Mouse (Mus musculus) thymus, postnatal 25 days (tissue): ENCODE data around the gene Pus1.
A peak's percentile ranks its signal among the peaks of the same experiment; 100 is the strongest.

Experiments
- DNase-seq: peaks from one replicate; pipeline ENCODE4 v3.0.0; 2022

Pus1 gene

GRCm38 (mm10) chr5:110779998-110780760, at the start of gene Pus1:
Gene Pus1, minus strand, starts transcription at chr5:110780659.
- peak; percentile 87 for DNase-seq

GRCm38 (mm10) chr5:110827576-110827975, 47.1 kb upstream of the Pus1 start:
- no peak for DNase-seq

DNA sequence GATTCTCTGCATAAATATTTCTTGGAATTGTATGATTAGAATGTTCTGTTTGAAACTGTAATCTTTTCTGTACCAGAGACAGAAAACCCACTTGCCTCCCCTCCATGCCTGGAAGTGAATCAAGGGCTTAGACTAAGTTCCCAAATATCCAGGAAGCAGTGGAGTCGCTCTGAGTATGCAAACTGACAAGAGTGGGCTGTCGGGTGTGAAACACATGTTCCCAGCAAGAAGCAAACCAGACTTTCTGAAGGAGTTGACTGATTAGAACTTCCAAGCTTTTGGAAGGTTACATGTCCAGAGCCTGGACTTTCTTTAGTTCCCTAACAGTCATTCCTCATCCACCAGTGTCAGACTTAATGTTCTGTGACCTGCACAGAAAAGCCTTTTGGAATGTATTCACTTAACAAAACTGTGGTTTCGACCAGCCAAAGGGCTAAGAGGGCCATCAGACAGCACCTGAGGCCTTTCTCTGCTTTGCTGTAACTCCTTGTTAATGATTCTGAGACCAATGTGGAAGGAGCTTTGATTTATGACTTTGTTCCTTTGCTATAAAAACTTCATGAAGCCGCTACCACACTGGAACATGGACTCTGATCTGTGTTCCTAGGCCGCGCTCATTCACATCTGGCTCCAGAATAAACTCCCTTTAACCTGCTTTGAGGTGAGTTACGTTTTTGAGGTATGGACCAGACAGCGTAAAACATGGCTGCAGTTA, 46.5 kb upstream of the Pus1 start:
- DNase-seq, result no peak

- no peak for DNase-seq
These were observed 44.0 kb upstream of the Pus1 start for GRCm38 (mm10) chr5:110824421-110824820.

DNA sequence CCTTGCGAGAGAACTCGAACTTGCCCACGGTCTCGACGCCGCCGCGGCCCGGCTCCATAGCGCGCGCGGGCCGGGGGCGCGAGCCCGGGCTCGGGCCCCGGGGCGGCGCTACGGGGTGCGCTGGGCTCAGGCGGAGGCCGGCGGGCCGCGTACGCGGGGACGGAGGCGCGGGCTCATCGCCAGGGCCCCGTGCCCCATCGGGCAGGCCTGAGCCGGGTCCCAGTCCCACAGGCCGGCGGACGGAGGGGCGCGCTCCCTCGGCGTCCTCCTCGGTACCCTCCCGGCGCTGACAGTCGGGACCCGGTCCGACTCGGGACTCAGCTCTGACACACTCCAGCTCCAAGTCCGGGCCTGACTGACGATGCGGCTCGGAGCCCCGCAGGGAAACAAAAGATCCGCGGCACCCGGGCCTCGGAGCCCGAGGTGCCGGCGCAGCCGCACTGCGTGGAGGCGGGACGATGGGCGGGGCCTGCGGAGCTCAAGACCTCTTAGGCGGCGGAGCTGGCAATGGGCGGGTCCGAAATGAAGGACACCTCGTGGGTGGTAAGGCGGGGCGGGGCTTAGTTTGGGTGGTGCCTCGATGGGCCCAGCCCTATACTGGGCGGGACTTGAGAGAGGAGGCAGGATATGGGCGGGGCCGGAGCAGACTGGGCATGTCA, 29.3 kb upstream of the Pus1 start, which contains the start of gene Ulk1:
Ulk1 (minus strand) TSS at position 431 of the 659 bp plus-strand sequence.
- peak; percentile 100 for DNase-seq

DNA sequence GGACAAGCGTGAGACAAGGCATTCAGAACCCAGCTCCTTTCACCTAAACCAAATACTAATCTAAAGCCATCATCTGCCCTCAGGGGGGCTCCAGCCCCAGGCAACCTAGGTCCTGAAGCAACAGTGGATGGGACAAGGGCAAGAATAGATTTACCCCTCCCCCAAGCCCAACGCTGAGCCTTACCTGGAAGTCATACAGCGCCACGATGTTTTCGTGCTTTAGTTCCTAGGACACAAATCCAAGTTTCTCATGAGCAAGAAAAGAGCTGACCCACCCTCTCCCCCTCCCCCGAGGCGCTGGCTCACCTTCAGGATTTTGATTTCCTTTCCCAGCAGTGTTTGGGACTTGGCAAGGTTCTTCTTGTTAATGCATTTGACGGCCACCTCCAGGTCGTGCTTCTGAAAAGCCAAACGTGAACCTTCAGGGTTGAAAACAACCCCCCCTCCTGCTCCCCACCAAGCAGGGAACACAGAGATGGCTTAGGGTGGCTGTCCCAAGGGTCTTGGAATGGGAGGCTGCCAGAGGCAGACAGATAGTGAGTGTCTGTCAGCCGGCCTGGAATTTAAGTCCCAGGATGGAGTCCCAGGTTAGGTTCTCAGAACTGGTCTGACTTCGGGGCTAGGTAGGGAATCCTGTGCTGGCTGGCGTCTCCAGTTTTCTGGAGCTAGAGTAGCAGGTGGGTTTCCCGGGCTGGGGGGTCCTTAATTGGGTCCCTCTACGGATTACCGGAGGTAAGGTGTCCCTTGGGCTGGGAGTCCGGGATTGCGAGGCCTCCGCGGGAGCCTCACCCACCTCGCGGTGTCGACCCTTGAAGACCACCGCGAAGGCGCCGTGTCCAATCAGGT, 28.6 kb upstream of the Pus1 start:
- peak; percentile 14 for DNase-seq

GRCm38 (mm10) chr5:110808061-110808631, 27.7 kb upstream of the Pus1 start:
- DNase-seq, result peak; percentile 67

DNA sequence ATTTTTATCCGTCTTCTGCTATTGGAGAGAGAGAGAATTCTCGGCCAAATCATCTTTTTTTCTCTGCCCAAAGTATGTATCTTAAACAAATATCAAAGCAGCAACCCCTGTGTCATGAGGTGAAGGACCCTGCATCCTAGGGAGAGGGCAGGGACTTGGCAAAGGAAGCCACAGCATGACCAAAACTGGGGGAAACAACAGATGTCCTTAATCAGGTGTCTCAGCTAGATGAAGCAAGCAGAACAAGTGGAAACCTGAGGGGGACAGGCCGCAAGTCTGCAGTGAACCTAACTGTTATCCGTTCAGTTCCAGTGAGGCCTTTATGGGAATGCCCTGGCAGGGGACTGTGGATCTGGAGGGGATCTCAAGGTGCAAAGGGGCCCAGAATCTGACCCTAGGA, 27.0 kb upstream of the Pus1 start:
- DNase-seq, result no peak

DNA sequence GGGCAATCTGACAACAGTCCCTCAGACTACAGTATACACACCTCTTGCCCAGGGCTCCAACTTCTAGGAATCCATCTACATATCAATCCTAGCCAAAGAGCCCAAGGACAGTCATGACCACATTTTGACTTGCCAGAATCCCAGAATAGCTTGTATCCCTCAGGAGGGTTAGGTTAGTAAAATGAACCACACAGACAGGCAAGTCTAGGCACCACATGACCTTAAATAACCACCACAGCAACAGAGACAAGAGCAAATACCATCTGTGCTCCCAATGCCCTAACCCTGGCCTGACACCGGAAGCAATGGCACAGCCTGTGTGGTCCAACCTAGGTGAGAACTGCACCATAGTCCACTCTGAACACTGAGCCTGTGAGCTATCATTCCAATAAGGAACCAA, 26.2 kb upstream of the Pus1 start:
- no peak for DNase-seq

- no peak for DNase-seq
These were observed 25.7 kb upstream of the Pus1 start for GRCm38 (mm10) chr5:110806154-110806553.

DNA sequence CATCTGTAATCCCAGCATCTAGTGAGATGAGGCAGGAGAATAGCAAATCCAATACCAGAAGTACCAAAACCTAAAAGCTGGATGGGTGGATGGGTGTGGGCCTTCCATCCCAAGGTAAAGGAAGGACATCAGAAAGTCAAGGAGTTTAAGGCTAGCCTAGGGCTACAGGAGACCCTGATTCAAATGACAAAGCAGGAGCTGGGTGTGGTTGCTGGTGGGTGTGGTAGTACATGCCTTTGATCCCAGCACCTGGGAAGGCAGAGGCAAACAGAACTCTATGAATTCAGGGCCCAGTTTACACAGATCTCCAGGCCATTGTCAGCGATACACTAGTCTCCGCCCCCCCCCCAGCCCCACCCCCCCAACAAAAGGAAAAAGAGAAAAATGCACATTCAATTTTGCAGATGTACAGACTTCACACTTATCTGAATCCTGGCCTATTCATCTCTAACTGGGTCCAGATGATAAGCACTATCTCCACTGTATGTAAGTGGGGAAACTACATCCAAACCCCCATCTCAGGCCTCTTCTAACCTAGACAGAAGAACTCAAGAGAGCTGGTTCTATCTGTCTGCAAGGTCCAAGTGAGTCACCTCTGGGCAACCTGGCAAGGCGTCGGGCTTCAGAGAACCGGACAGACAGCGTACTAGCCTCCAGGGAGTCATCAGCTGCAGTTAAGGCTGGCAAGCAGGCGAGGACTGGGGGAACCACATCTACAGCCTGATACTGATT, 23.7 kb upstream of the Pus1 start:
- no peak for DNase-seq

DNA sequence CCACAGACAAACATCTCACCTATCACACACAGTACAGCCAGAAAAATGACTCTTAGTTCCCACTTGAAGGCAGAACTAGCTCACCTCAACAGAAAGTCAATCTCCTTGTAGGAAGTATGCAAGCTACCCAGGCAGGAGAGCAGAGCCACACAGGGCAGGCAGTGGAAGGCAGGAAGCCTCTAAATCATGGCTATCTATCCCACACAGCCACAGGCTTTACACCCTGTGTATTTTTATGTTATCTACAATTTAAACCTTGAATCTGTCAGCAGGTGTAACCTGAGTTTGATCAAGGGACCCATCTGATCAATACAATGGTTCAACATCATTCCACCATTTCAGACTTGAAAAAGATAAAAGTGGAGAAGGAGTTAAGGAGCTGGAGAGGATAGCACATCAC, 22.4 kb upstream of the Pus1 start:
- no peak for DNase-seq

- DNase-seq, result no peak
These were observed 21.7 kb upstream of the Pus1 start for GRCm38 (mm10) chr5:110802186-110802585.

DNA sequence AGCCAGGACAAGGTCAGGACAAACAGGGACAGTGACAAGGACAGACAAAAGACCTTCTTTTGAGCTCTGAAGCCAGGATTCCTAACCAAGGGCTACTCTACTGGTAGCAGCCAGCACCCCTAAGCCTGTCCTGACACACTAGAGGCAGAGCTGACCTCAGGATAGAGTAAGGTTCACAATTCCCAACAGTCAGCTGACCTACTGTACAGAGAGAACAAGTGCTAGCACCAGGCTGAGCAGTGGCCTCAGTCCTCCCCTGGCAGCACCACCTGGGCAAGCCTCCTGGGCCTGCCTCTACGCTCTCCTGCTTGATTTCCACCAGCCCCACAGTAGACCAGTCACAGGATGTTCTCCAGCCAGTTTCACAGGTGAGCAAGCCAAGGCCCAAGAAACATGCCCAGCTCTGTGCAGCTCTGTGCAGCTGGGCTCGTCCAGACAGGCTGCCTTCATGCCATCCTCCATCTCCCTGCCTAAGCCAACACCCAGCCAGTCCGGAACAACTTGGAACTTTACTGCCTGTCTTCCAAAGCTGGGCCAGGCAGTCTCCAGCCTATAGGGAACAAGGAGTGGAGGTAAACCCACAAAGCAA, 20.7 kb upstream of the Pus1 start:
- no peak for DNase-seq

GRCm38 (mm10) chr5:110797696-110798095, 17.2 kb upstream of the Pus1 start:
- no peak for DNase-seq

GRCm38 (mm10) chr5:110794363-110794762, 13.9 kb upstream of the Pus1 start:
- no peak for DNase-seq

- DNase-seq, result peak; percentile 51
These were observed 8.2 kb upstream of the Pus1 start for GRCm38 (mm10) chr5:110788684-110789083.

GRCm38 (mm10) chr5:110786081-110786835, 5.8 kb upstream of the Pus1 start:
- DNase-seq, result no peak

- no peak for DNase-seq
These were observed 2.7 kb upstream of the Pus1 start for GRCm38 (mm10) chr5:110783150-110783549.

- DNase-seq, result no peak
These were observed 1.2 kb upstream of the Pus1 start for GRCm38 (mm10) chr5:110781529-110782238.
